Mouse (Mus musculus) kidney, adult 2 months (tissue): ENCODE measurements around the gene Iqcf4.

Experiments
- CTCF ChIP-seq: fragments of 200-500 bp; conservative IDR thresholded peaks from 2 replicates; pipeline ENCODE4 v1.5.1; 2011; ENCODE audit warnings: low read depth, mild to moderate bottlenecking, control low read depth, low read length, moderate library complexity, mixed read lengths; ENCODE audit not compliant: insufficient read depth, insufficient read length
- POLR2A ChIP-seq: fragments of 200-500 bp; IDR thresholded peaks from one replicate; pipeline ENCODE4 v1.6.1; 2011; ENCODE audit warnings: low read depth, low read length, control low read depth

GRCm38 (mm10) chr9:106534975-106535374 is 35.8 kb downstream of the Iqcf4 start:
- TF ChIP-seq CTCF (no peak), POLR2A (no peak)
